Mouse (Mus musculus): ENCODE data around the gene Gm10718.
"Not testable (repeated sequence)": the region's sequence is repeated elsewhere in the genome, so short reads cannot be mapped to it uniquely, and the experiment has no call there.

The Gm10718 gene

GRCm38 (mm10) chr9:3023312-3023984, at the start of gene Gm10718:
Gm10718 (plus strand) TSS chr9:3023547.
- DNase-seq (ENCODE audit: extremely low read depth, low read depth, low spot score): not testable (repeated sequence)

GRCm38 (mm10) chr9:3000445-3000972, 22.8 kb upstream of the Gm10718 start, which contains the start of gene Gm10722:
Gm10722 (plus strand) TSS chr9:3000922.
- peak; percentile 30 for DNase-seq (ENCODE audit: extremely low read depth, low read depth, low spot score)

GRCm38 (mm10) chr9:3001006-3001405, 22.3 kb upstream of the Gm10718 start:
- DNase-seq (ENCODE audit: extremely low read depth, low read depth, low spot score): not testable (repeated sequence)

GRCm38 (mm10) chr9:3001948-3002659, 21.2 kb upstream of the Gm10718 start:
- DNase-seq (ENCODE audit: extremely low read depth, low read depth, low spot score): not testable (repeated sequence)

- DNase-seq (ENCODE audit: extremely low read depth, low read depth, low spot score): not testable (repeated sequence)
These were observed 20.5 kb upstream of the Gm10718 start, which contains the start of gene Gm11168 for GRCm38 (mm10) chr9:3002794-3003396. Gm11168 (plus strand) TSS chr9:3003346.

- not testable (repeated sequence) for DNase-seq (ENCODE audit: extremely low read depth, low read depth, low spot score)
These were observed 17.2 kb upstream of the Gm10718 start for GRCm38 (mm10) chr9:3006179-3006578.

GRCm38 (mm10) chr9:3006636-3007035, 16.7 kb upstream of the Gm10718 start:
- not testable (repeated sequence) for DNase-seq (ENCODE audit: extremely low read depth, low read depth, low spot score)

GRCm38 (mm10) chr9:3007272-3007671, 16.1 kb upstream of the Gm10718 start:
- not testable (repeated sequence) for DNase-seq (ENCODE audit: extremely low read depth, low read depth, low spot score)

- DNase-seq (ENCODE audit: extremely low read depth, low read depth, low spot score): not testable (repeated sequence)
These were observed 14.0 kb upstream of the Gm10718 start for GRCm38 (mm10) chr9:3009331-3009730.

- DNase-seq (ENCODE audit: extremely low read depth, low read depth, low spot score): not testable (repeated sequence)
These were observed 11.2 kb upstream of the Gm10718 start for GRCm38 (mm10) chr9:3012054-3012621.

GRCm38 (mm10) chr9:3012733-3013279, 10.5 kb upstream of the Gm10718 start, which contains the start of gene Gm10721:
Gm10721 (plus strand) TSS chr9:3013140.
- DNase-seq (ENCODE audit: extremely low read depth, low read depth, low spot score): not testable (repeated sequence)

GRCm38 (mm10) chr9:3015354-3015753, 8.0 kb upstream of the Gm10718 start, which contains the start of gene Gm10720:
Gm10720 (plus strand) TSS chr9:3015654.
- not testable (repeated sequence) for DNase-seq (ENCODE audit: extremely low read depth, low read depth, low spot score)

- not testable (repeated sequence) for DNase-seq (ENCODE audit: extremely low read depth, low read depth, low spot score)
These were observed 7.5 kb upstream of the Gm10718 start for GRCm38 (mm10) chr9:3015896-3016295.

GRCm38 (mm10) chr9:3017108-3017507, 6.2 kb upstream of the Gm10718 start, which contains the start of gene Gm10719:
Gm10719 (plus strand) TSS chr9:3017408.
- DNase-seq (ENCODE audit: extremely low read depth, low read depth, low spot score): not testable (repeated sequence)

GRCm38 (mm10) chr9:3018944-3019343, 4.4 kb upstream of the Gm10718 start:
- DNase-seq (ENCODE audit: extremely low read depth, low read depth, low spot score): not testable (repeated sequence)

GRCm38 (mm10) chr9:3019835-3020727, 3.3 kb upstream of the Gm10718 start:
- DNase-seq (ENCODE audit: extremely low read depth, low read depth, low spot score): not testable (repeated sequence)

- DNase-seq (ENCODE audit: extremely low read depth, low read depth, low spot score): not testable (repeated sequence)
These were observed 885 bp upstream of the Gm10718 start for GRCm38 (mm10) chr9:3022316-3023008.

GRCm38 (mm10) chr9:3023985-3024648, 770 bp downstream of the Gm10718 start:
- DNase-seq (ENCODE audit: extremely low read depth, low read depth, low spot score): not testable (repeated sequence)

Measured in fat pad, adult 2 months (tissue).